Mouse (Mus musculus) CH12F3 (cell line): ENCODE measurements around the gene Wdr6.

Experiments
- in situ Hi-C: fragments of 300-500 bp; cut with MboI; formaldehyde crosslinking; loops from 2 replicates; pipeline ENCODE4 v1.14.3; 2020; ENCODE audit warnings: low sequenced_read_pairs

Gene Wdr6

GRCm38 (mm10) chr9:108573774-108574690, 4.5 kb downstream of the Wdr6 start:
- in situ Hi-C loops: no loop called here

- in situ Hi-C loops: no loop called here
Measured at GRCm38 (mm10) chr9:108572321-108572720, 6.2 kb downstream of the Wdr6 start.

- in situ Hi-C loops: no loop called here
Measured at GRCm38 (mm10) chr9:108571401-108571973, 7.1 kb downstream of the Wdr6 start.

GRCm38 (mm10) chr9:108570207-108570896, 8.2 kb downstream of the Wdr6 start:
- in situ Hi-C loops: no loop called here

- in situ Hi-C loops: no loop called here
Measured at GRCm38 (mm10) chr9:108569381-108570206, 8.9 kb downstream of the Wdr6 start, which contains the start of gene Dalrd3. Gene Dalrd3, plus strand, starts transcription at chr9:108569886.

GRCm38 (mm10) chr9:108568511-108568921, 10.0 kb downstream of the Wdr6 start:
- in situ Hi-C loops: no loop called here

GRCm38 (mm10) chr9:108567931-108568419, 10.6 kb downstream of the Wdr6 start:
- in situ Hi-C loops: no loop called here

GRCm38 (mm10) chr9:108566815-108567776, 11.4 kb downstream of the Wdr6 start, which contains the start of gene Ndufaf3:
Gene Ndufaf3, minus strand, starts transcription at chr9:108567434.
- in situ Hi-C loops: no loop called here

- in situ Hi-C loops: no loop called here
Measured at GRCm38 (mm10) chr9:108565881-108566814, 12.4 kb downstream of the Wdr6 start.

- in situ Hi-C loops: no loop called here
Measured at GRCm38 (mm10) chr9:108564131-108564530, 14.4 kb downstream of the Wdr6 start.

- in situ Hi-C loops: no loop called here
Measured at GRCm38 (mm10) chr9:108563671-108564070, 14.9 kb downstream of the Wdr6 start.

- in situ Hi-C loops: no loop called here
Measured at GRCm38 (mm10) chr9:108560227-108560841, 18.2 kb downstream of the Wdr6 start, which contains the start of gene Impdh2. Gene Impdh2, plus strand, starts transcription at chr9:108560286.

GRCm38 (mm10) chr9:108559169-108559568, 19.4 kb downstream of the Wdr6 start:
- in situ Hi-C loops: no loop called here

GRCm38 (mm10) chr9:108546875-108547274, 31.7 kb downstream of the Wdr6 start:
- in situ Hi-C loops: no loop called here

GRCm38 (mm10) chr9:108545986-108546385, 32.6 kb downstream of the Wdr6 start:
- in situ Hi-C loops: no loop called here

GRCm38 (mm10) chr9:108540846-108541245, 37.7 kb downstream of the Wdr6 start:
- in situ Hi-C loops: no loop called here

- in situ Hi-C loops: no loop called here
Measured at GRCm38 (mm10) chr9:108531496-108531895, 47.0 kb downstream of the Wdr6 start.

GRCm38 (mm10) chr9:108530954-108531353, 47.6 kb downstream of the Wdr6 start:
- in situ Hi-C loops: no loop called here
